Mouse (Mus musculus): ENCODE measurements at regions not wholly inside any gene's neighbourhood (a gene's known extent, or its start where the extent isn't known, plus 50 kb on each side); places are given as distances from the start of the nearest gene placed in this dataset.
"Not testable (repeated sequence)": the region's sequence is repeated elsewhere in the genome, so short reads cannot be mapped to it uniquely, and the experiment has no call there.

GRCm38 (mm10) chr4:145409796-145410475, 95.0 kb upstream of the Tnfrsf8 start:
- 87% methylated on average over 5 of the region's 5 CpGs for WGBS

GRCm38 (mm10) chr4:145406050-145406449, 91.1 kb upstream of the Tnfrsf8 start:
- H3K9ac ChIP-seq (ENCODE audit: low read length); H3K4me3 ChIP-seq (ENCODE audit: low read depth, low read length); DNase-seq (ENCODE audit: low spot score, missing footprints); H3K36me3 ChIP-seq (ENCODE audit: control insufficient read depth, insufficient read depth, low read length); H3K9me3 ChIP-seq (ENCODE audit: control insufficient read depth, low read length); H3K4me2 ChIP-seq; H3K27me3 ChIP-seq (ENCODE audit: control insufficient read depth, insufficient read depth, low read length); H3K4me1 ChIP-seq (ENCODE audit: control insufficient read depth, insufficient read depth, low read length); H3K27ac ChIP-seq (ENCODE audit: low read depth, low read length): not testable (repeated sequence)
- WGBS, result 54% methylated on average over 1 of the region's 1 CpGs
- peak; percentile 50; the same call in 1 of the 2 replicates for ATAC-seq (ENCODE audit: low FRiP score)

More at GRCm38 (mm10) chr4:145409796-145410475, 95.0 kb upstream of the Tnfrsf8 start:
- no peaks in the 10 kb centered on the region for H3K27me3 ChIP-seq (ENCODE audit: control insufficient read depth, insufficient read depth, low read length)
- no peaks in the 10 kb centered on the region for H3K36me3 ChIP-seq (ENCODE audit: control insufficient read depth, insufficient read depth, low read length)
- no peak for ATAC-seq (ENCODE audit: low FRiP score)
- no peak overlapping the region for H3K27ac ChIP-seq (ENCODE audit: low read depth, low read length)
- no peak for DNase-seq (ENCODE audit: low spot score, missing footprints)
- no peak overlapping the region for H3K4me3 ChIP-seq (ENCODE audit: low read depth, low read length)
- no peak overlapping the region for H3K4me2 ChIP-seq
- no peak overlapping the region for H3K9ac ChIP-seq (ENCODE audit: low read length)
- H3K9me3 ChIP-seq (ENCODE audit: control insufficient read depth, low read length), result no peaks in the 10 kb centered on the region
- H3K4me1 ChIP-seq (ENCODE audit: control insufficient read depth, insufficient read depth, low read length), result no peaks in the 10 kb centered on the region

- H3K27ac ChIP-seq (ENCODE audit: low read depth, low read length); H3K4me1 ChIP-seq (ENCODE audit: control insufficient read depth, insufficient read depth, low read length); H3K9ac ChIP-seq (ENCODE audit: low read length); ATAC-seq (ENCODE audit: low FRiP score); H3K36me3 ChIP-seq (ENCODE audit: control insufficient read depth, insufficient read depth, low read length); H3K27me3 ChIP-seq (ENCODE audit: control insufficient read depth, insufficient read depth, low read length); H3K4me3 ChIP-seq (ENCODE audit: low read depth, low read length); H3K4me2 ChIP-seq; H3K9me3 ChIP-seq (ENCODE audit: control insufficient read depth, low read length); DNase-seq (ENCODE audit: low spot score, missing footprints): not testable (repeated sequence)
- 83% methylated on average over 6 of the region's 6 CpGs for WGBS
These were observed 89.3 kb upstream of the Tnfrsf8 start for GRCm38 (mm10) chr4:145404230-145404629.

- H3K4me3 ChIP-seq (ENCODE audit: low read depth, low read length); H3K9ac ChIP-seq (ENCODE audit: low read length); H3K36me3 ChIP-seq (ENCODE audit: control insufficient read depth, insufficient read depth, low read length); H3K4me2 ChIP-seq; H3K27ac ChIP-seq (ENCODE audit: low read depth, low read length); H3K9me3 ChIP-seq (ENCODE audit: control insufficient read depth, low read length); H3K27me3 ChIP-seq (ENCODE audit: control insufficient read depth, insufficient read depth, low read length); H3K4me1 ChIP-seq (ENCODE audit: control insufficient read depth, insufficient read depth, low read length); ATAC-seq (ENCODE audit: low FRiP score); DNase-seq (ENCODE audit: low spot score, missing footprints): not testable (repeated sequence)
- WGBS, result 64% methylated on average over 3 of the region's 4 CpGs
These were observed 63.9 kb upstream of the Tnfrsf8 start for GRCm38 (mm10) chr4:145378876-145379275.

GRCm38 (mm10) chr4:145377306-145378067, 62.5 kb upstream of the Tnfrsf8 start:
- not testable (repeated sequence) for H3K4me1 ChIP-seq (ENCODE audit: control insufficient read depth, insufficient read depth, low read length); H3K27ac ChIP-seq (ENCODE audit: low read depth, low read length); H3K4me3 ChIP-seq (ENCODE audit: low read depth, low read length); H3K36me3 ChIP-seq (ENCODE audit: control insufficient read depth, insufficient read depth, low read length); H3K9me3 ChIP-seq (ENCODE audit: control insufficient read depth, low read length); H3K9ac ChIP-seq (ENCODE audit: low read length); DNase-seq (ENCODE audit: low spot score, missing footprints); H3K27me3 ChIP-seq (ENCODE audit: control insufficient read depth, insufficient read depth, low read length); H3K4me2 ChIP-seq; ATAC-seq (ENCODE audit: low FRiP score)
- 81% methylated on average over 13 of the region's 14 CpGs for WGBS

- no peaks in the 10 kb centered on the region for H3K27me3 ChIP-seq (ENCODE audit: control insufficient read depth, insufficient read depth, low read length)
- no peak overlapping the region for H3K4me3 ChIP-seq (ENCODE audit: low read depth, low read length)
- no peak overlapping the region for H3K27ac ChIP-seq (ENCODE audit: low read depth, low read length)
- DNase-seq (ENCODE audit: low spot score, missing footprints) (no peak), ATAC-seq (ENCODE audit: low FRiP score) (no peak)
- no peaks in the 10 kb centered on the region for H3K4me1 ChIP-seq (ENCODE audit: control insufficient read depth, insufficient read depth, low read length)
- peaks cover 2% of the 10 kb centered on the region; the same call in 1 of the 2 replicates for H3K9me3 ChIP-seq (ENCODE audit: control insufficient read depth, low read length)
- no peaks in the 10 kb centered on the region for H3K36me3 ChIP-seq (ENCODE audit: control insufficient read depth, insufficient read depth, low read length)
- no peak overlapping the region for H3K9ac ChIP-seq (ENCODE audit: low read length)
- WGBS, result 72% methylated on average over 1 of the region's 1 CpGs
- H3K4me2 ChIP-seq, result no peak overlapping the region
These were observed 54.8 kb upstream of the Tnfrsf8 start for GRCm38 (mm10) chr4:145369753-145370152.

- Histone ChIP-seq H3K4me2 (no peak overlapping the region), H3K36me3 (ENCODE audit: control insufficient read depth, insufficient read depth, low read length) (no peaks in the 10 kb centered on the region), H3K9me3 (ENCODE audit: control insufficient read depth, low read length) (no peaks in the 10 kb centered on the region), H3K4me3 (ENCODE audit: low read depth, low read length) (no peak overlapping the region), H3K4me1 (ENCODE audit: control insufficient read depth, insufficient read depth, low read length) (no peaks in the 10 kb centered on the region), H3K9ac (ENCODE audit: low read length) (no peak overlapping the region), H3K27ac (ENCODE audit: low read depth, low read length) (no peak overlapping the region), H3K27me3 (ENCODE audit: control insufficient read depth, insufficient read depth, low read length) (no peaks in the 10 kb centered on the region)
- DNase-seq (ENCODE audit: low spot score, missing footprints) (no peak), ATAC-seq (ENCODE audit: low FRiP score) (no peak)
These were observed 52.4 kb upstream of the Tnfrsf8 start for GRCm38 (mm10) chr4:145367274-145367822.

- Histone ChIP-seq H3K9me3 (ENCODE audit: control insufficient read depth, low read length) (no peaks in the 10 kb centered on the region), H3K4me3 (ENCODE audit: low read depth, low read length) (no peak overlapping the region), H3K4me2 (no peak overlapping the region), H3K4me1 (ENCODE audit: control insufficient read depth, insufficient read depth, low read length) (no peaks in the 10 kb centered on the region), H3K36me3 (ENCODE audit: control insufficient read depth, insufficient read depth, low read length) (no peaks in the 10 kb centered on the region), H3K27me3 (ENCODE audit: control insufficient read depth, insufficient read depth, low read length) (no peaks in the 10 kb centered on the region), H3K9ac (ENCODE audit: low read length) (no peak overlapping the region), H3K27ac (ENCODE audit: low read depth, low read length) (no peak overlapping the region)
- no peak for DNase-seq (ENCODE audit: low spot score, missing footprints)
- ATAC-seq (ENCODE audit: low FRiP score), result no peak
- 33% methylated on average over 5 of the region's 5 CpGs for WGBS
These were observed 51.3 kb upstream of the Tnfrsf8 start for GRCm38 (mm10) chr4:145366301-145366700.

GRCm38 (mm10) chr4:145365793-145366192, 50.8 kb upstream of the Tnfrsf8 start:
- not testable (repeated sequence) for H3K9ac ChIP-seq (ENCODE audit: low read length); H3K4me1 ChIP-seq (ENCODE audit: control insufficient read depth, insufficient read depth, low read length); H3K9me3 ChIP-seq (ENCODE audit: control insufficient read depth, low read length); DNase-seq (ENCODE audit: low spot score, missing footprints); H3K27me3 ChIP-seq (ENCODE audit: control insufficient read depth, insufficient read depth, low read length); H3K4me3 ChIP-seq (ENCODE audit: low read depth, low read length); ATAC-seq (ENCODE audit: low FRiP score); H3K36me3 ChIP-seq (ENCODE audit: control insufficient read depth, insufficient read depth, low read length); H3K27ac ChIP-seq (ENCODE audit: low read depth, low read length); H3K4me2 ChIP-seq
- 77% methylated on average over 2 of the region's 2 CpGs for WGBS
